Comparison of ENCODE assay signal across 8 mouse cellular contexts in genomic region chr11:98741622-98742396, GRCm38 (mm10). TPM values are rescaled to one million over a fixed set of nuclear protein-coding genes. Genes with fewer than 3 reads are reported as not detected.
A peak's percentile ranks its signal among the peaks of the same experiment; 100 is the strongest.
DNase-seq lines count a peak whose midpoint lies in the region; ATAC-seq lines count a peak whose summit lies in the region.
"Had no signal": no experiment of that assay in that cellular context is flagged by ENCODE, and none has a peak within 500 bp of the region (broad histone marks: within the 10 kb centered on the region; RNA-seq: fewer than 3 reads in every experiment).

No protein-coding gene starts in this region.

- H3K4me2 ChIP-seq in forebrain, embryonic 14.5 days (ENCODE audit: low read length): peak overlapping the region; percentile 84
- H3K4me2 ChIP-seq in hindbrain, embryonic 12.5 days (replicated peaks): peak overlapping the region; percentile 88

- H3K36me3 ChIP-seq in forebrain, embryonic 14.5 days (ENCODE audit: control insufficient read depth, insufficient read depth, low read length): no peaks in the 10 kb centered on the region
- no peaks in the 10 kb centered on the region for H3K36me3 ChIP-seq in hindbrain, embryonic 12.5 days
- peaks cover 14% of the 10 kb centered on the region for H3K36me3 ChIP-seq in megakaryocyte, embryonic 14.5 days (replicated peaks; ENCODE audit: low read length)

- peak overlapping the region; percentile 97 for H3K9ac ChIP-seq in forebrain, embryonic 14.5 days (ENCODE audit: low read length)
- H3K9ac ChIP-seq in hindbrain, embryonic 12.5 days: peak overlapping the region; percentile 94

- H3K27ac ChIP-seq in forebrain, embryonic 14.5 days (ENCODE audit: low read depth, low read length): peak overlapping the region; percentile 98
- H3K27ac ChIP-seq in hindbrain, embryonic 12.5 days: peak overlapping the region; percentile 99

- intact Hi-C loops in left cerebral cortex, postnatal 25 days (cut with DNase I): loop anchor here (1.0 kb wide), 1 partner anchor 12 kb away; no protein-coding TSS in a partner anchor

- peaks cover 61% of the 10 kb centered on the region for H3K4me1 ChIP-seq in forebrain, embryonic 14.5 days (ENCODE audit: control insufficient read depth, insufficient read depth, low read length)
- peaks cover 77% of the 10 kb centered on the region for H3K4me1 ChIP-seq in hindbrain, embryonic 12.5 days
- H3K4me1 ChIP-seq in megakaryocyte, embryonic 14.5 days: peaks cover 77% of the 10 kb centered on the region

- peak; percentile 76 for ATAC-seq in forebrain, embryonic 14.5 days
- ATAC-seq in hindbrain, embryonic 12.5 days (ENCODE audit: low FRiP score): peak; percentile 71

- H3K4me3 ChIP-seq in forebrain, embryonic 14.5 days (ENCODE audit: low read depth, low read length): peak overlapping the region; percentile 90
- peak overlapping the region; percentile 83 for H3K4me3 ChIP-seq in hindbrain, embryonic 12.5 days
- peak overlapping the region; percentile 98 for H3K4me3 ChIP-seq in megakaryocyte, embryonic 14.5 days (replicated peaks)

- WGBS in forebrain, embryonic 14.5 days: under 1% methylated on average over 78 of the region's 86 CpGs
- under 1% methylated on average over 58 of the region's 86 CpGs for WGBS in hindbrain, embryonic 12.5 days

- H3K9me3 ChIP-seq in forebrain, embryonic 14.5 days (replicated peaks; ENCODE audit: control insufficient read depth, low read length): no peaks in the 10 kb centered on the region
- H3K9me3 ChIP-seq in hindbrain, embryonic 12.5 days (replicated peaks): no peaks in the 10 kb centered on the region
- H3K9me3 ChIP-seq in megakaryocyte, embryonic 14.5 days: no peaks in the 10 kb centered on the region

- H3K27me3 ChIP-seq in forebrain, embryonic 14.5 days (replicated peaks; ENCODE audit: control insufficient read depth, insufficient read depth, low read length): no peaks in the 10 kb centered on the region
- H3K27me3 ChIP-seq in hindbrain, embryonic 12.5 days: no peaks in the 10 kb centered on the region
- no peaks in the 10 kb centered on the region for H3K27me3 ChIP-seq in megakaryocyte, embryonic 14.5 days (replicated peaks)

- peak; percentile 90 for DNase-seq in NIH3T3 (ENCODE audit: low read depth)
- DNase-seq in cerebellum, adult 11-12 months: peak; percentile 84
- DNase-seq in forebrain, embryonic 14.5 days (ENCODE audit: low spot score): peak; percentile 90
- peak; percentile 70 to 83 for DNase-seq in left cerebral cortex, postnatal 25 days (ENCODE audit: low spot score in 2 of 2)
- peak; percentile 62 to 80 for DNase-seq in spleen, adult 18-20 months

RNA-seq across cellular contexts. Expression of gene Thra, which starts 1.4 kb away (rescaled TPM):
- 164 and 199 TPM in 2 replicates for polyA plus RNA-seq in forebrain, embryonic 14.5 days (2014; fragmentation: Nextera tagmentation; extraction: Ambion mirVana)
- 67.2 and 68.4 TPM in 2 replicates for polyA plus RNA-seq in hindbrain, embryonic 12.5 days (2016; fragmentation: Nextera tagmentation; extraction: Ambion mirVana)
- 100 to 1,000 TPM; 719 to 771 TPM for total RNA-seq in left cerebral cortex, postnatal 25 days (2021)
- polyA plus RNA-seq in megakaryocyte, embryonic 14.5 days (2012; ENCODE audit: insufficient read depth, low replicate concordance): 37.6 and 38.9 TPM in 2 replicates

RNA-seq across cellular contexts. Expression of gene Med24, which starts 12.6 kb away (rescaled TPM):
- 76.0 and 85.9 TPM in 2 replicates for polyA plus RNA-seq in forebrain, embryonic 14.5 days (2014; fragmentation: Nextera tagmentation; extraction: Ambion mirVana)
- polyA plus RNA-seq in hindbrain, embryonic 12.5 days (2016; fragmentation: Nextera tagmentation; extraction: Ambion mirVana): 85.0 and 86.9 TPM in 2 replicates
- 100 to 1,000 TPM; 116 to 131 TPM for total RNA-seq in left cerebral cortex, postnatal 25 days (2021)
- polyA plus RNA-seq in megakaryocyte, embryonic 14.5 days (2012; ENCODE audit: insufficient read depth, low replicate concordance): 40.2 and 55.7 TPM in 2 replicates

RNA-seq across cellular contexts. Expression of gene Nr1d1, which starts 33.3 kb away (rescaled TPM):
- 2.2 and 3.1 TPM in 2 replicates for polyA plus RNA-seq in forebrain, embryonic 14.5 days (2014; fragmentation: Nextera tagmentation; extraction: Ambion mirVana)
- 1.2 and 1.3 TPM in 2 replicates for polyA plus RNA-seq in hindbrain, embryonic 12.5 days (2016; fragmentation: Nextera tagmentation; extraction: Ambion mirVana)
- 100 to 1,000 TPM in 1 of 2 experiments, 10 to 100 TPM in 1; 92.5 to 121 TPM for total RNA-seq in left cerebral cortex, postnatal 25 days (2021)
- polyA plus RNA-seq in megakaryocyte, embryonic 14.5 days (2012; ENCODE audit: insufficient read depth, low replicate concordance): 5.6 and 22.1 TPM in 2 replicates

RNA-seq across cellular contexts. Expression of gene Csf3, which starts 40.7 kb away (rescaled TPM):
- polyA plus RNA-seq in forebrain, embryonic 14.5 days (2014; fragmentation: Nextera tagmentation; extraction: Ambion mirVana): not detected in 2 replicates
- polyA plus RNA-seq in hindbrain, embryonic 12.5 days (2016; fragmentation: Nextera tagmentation; extraction: Ambion mirVana): not detected in 2 replicates
- not detected for total RNA-seq in left cerebral cortex, postnatal 25 days (2021)
- polyA plus RNA-seq in megakaryocyte, embryonic 14.5 days (2012; ENCODE audit: insufficient read depth, low replicate concordance): not detected in 2 replicates
- total RNA-seq: left cerebral cortex, postnatal 14 days had no signal

RNA-seq across cellular contexts. Expression of gene Msl1, which starts 53.5 kb away (rescaled TPM):
- 19.3 and 20.5 TPM in 2 replicates for polyA plus RNA-seq in forebrain, embryonic 14.5 days (2014; fragmentation: Nextera tagmentation; extraction: Ambion mirVana)
- 38.8 and 40.4 TPM in 2 replicates for polyA plus RNA-seq in hindbrain, embryonic 12.5 days (2016; fragmentation: Nextera tagmentation; extraction: Ambion mirVana)
- 100 to 1,000 TPM; 190 to 193 TPM for total RNA-seq in left cerebral cortex, postnatal 25 days (2021)
- polyA plus RNA-seq in megakaryocyte, embryonic 14.5 days (2012; ENCODE audit: insufficient read depth, low replicate concordance): 30.0 and 46.8 TPM in 2 replicates

Comparison
In these comparisons a context has a peak if more than half of its experiments do, and no peak if none do; other contexts are left out.
1. Peak in every context shown above with its lines: DNase-seq, ATAC-seq, H3K4me3 ChIP-seq and H3K27ac ChIP-seq.